Mouse (Mus musculus) limb, embryonic 10.5 days (tissue): ENCODE data around the gene Dnttip1. TPM values are rescaled to one million over a fixed set of nuclear protein-coding genes. Genes with fewer than 3 reads are reported as not detected.

Experiments used
- DNase-seq: peaks from one replicate; pipeline ENCODE4 v3.0.0-alpha.2; 2017; ENCODE audit warnings: low spot score
- H3K27ac ChIP-seq: fragments of 300-500 bp; sonication (generic); 2 replicates; pipeline ENCODE4 v1.5.1; 2016; ENCODE audit warnings: mild to moderate bottlenecking
- H3K27me3 ChIP-seq: fragments of 300-500 bp; sonication (generic); 2 replicates; pipeline ENCODE4 v1.6.1; 2016; ENCODE audit warnings: low read depth, mild to moderate bottlenecking; ENCODE audit not compliant: poor library complexity, severe bottlenecking
- H3K36me3 ChIP-seq: fragments of 300-500 bp; sonication (generic); 2 replicates; pipeline ENCODE4 v1.6.1; 2016; ENCODE audit warnings: mild to moderate bottlenecking, moderate library complexity
- H3K4me1 ChIP-seq: fragments of 300-500 bp; sonication (generic); 2 replicates; pipeline ENCODE4 v1.6.1; 2016
- H3K4me3 ChIP-seq: fragments of 300-500 bp; sonication (generic); 2 replicates; pipeline ENCODE4 v1.5.1; 2016; ENCODE audit warnings: mild to moderate bottlenecking, moderate library complexity
- H3K9me3 ChIP-seq: fragments of 300-500 bp; sonication (generic); replicated peaks from 2 replicates; pipeline ENCODE4 v1.6.1; 2016; ENCODE audit warnings: mild to moderate bottlenecking
- WGBS: fragments of 180-500 bp; shearing (Covaris S2); methylation state at CpG from one replicate; pipeline ENCODE4 v1.1.7; 2016; 5-methylcytosine and 5-hydroxymethylcytosine counted together
- polyA plus RNA-seq: library from polyadenylated mRNA; unstranded; fragments of >200 nt; fragmentation: Nextera tagmentation; extraction: Ambion mirVana; gene quantifications from 2 replicates; pipeline ENCODE4 v1.2.1, GENCODE M21; 2016

The Dnttip1 gene
- polyA plus RNA-seq, 1 experiment from 2014 or later: 93.1 TPM

GRCm38 (mm10) chr2:164734839-164735238, 10.9 kb upstream of the Dnttip1 start:
- no peak for DNase-seq
- H3K4me1 ChIP-seq: peaks cover 9% of the 10 kb centered on the region
- H3K27me3 ChIP-seq: no peaks in the 10 kb centered on the region
- no peaks in the 10 kb centered on the region for H3K36me3 ChIP-seq
- H3K4me3 ChIP-seq: no peak overlapping the region
- no peaks in the 10 kb centered on the region for H3K9me3 ChIP-seq
- no peak overlapping the region for H3K27ac ChIP-seq
- WGBS: 86% methylated on average over 5 of the region's 5 CpGs

GRCm38 (mm10) chr2:164735446-164735845, 10.3 kb upstream of the Dnttip1 start:
- Histone ChIP-seq H3K4me3 (no peak overlapping the region), H3K27ac (no peak overlapping the region), H3K4me1 (peaks cover 14% of the 10 kb centered on the region), H3K36me3 (no peaks in the 10 kb centered on the region), H3K27me3 (no peaks in the 10 kb centered on the region), H3K9me3 (no peaks in the 10 kb centered on the region)
- WGBS: 89% methylated on average over 5 of the region's 5 CpGs
- no peak for DNase-seq

- DNase-seq: no peak
- Histone ChIP-seq H3K4me1 (peaks cover 14% of the 10 kb centered on the region), H3K27me3 (no peaks in the 10 kb centered on the region), H3K36me3 (no peaks in the 10 kb centered on the region), H3K4me3 (no peak overlapping the region), H3K9me3 (no peaks in the 10 kb centered on the region), H3K27ac (no peak overlapping the region)
- WGBS: 80% methylated on average over 3 of the region's 3 CpGs
Measured at GRCm38 (mm10) chr2:164737377-164738090, 8.2 kb upstream of the Dnttip1 start.

DNA sequence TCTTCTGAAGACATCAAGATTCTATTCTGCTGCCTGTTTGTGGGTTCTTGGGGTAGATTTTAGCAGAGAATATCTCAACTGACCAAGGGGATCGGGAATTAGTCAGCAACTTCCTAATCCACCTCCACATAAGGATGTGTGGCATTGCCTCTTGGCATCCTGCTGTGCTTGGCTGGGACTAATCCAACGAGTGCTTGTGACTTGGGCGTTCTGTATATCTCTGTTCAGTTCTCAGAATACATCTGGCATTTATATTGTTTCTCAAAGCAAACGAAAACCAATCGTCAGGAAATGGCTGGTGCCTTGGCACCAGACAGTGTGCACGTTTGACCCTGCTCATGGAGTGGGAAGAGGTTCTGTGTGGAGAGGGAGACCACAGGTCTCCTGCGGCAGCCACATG, 5.9 kb upstream of the Dnttip1 start:
- 66% methylated on average over 7 of the region's 7 CpGs for WGBS
- no peak for DNase-seq
- H3K4me1 ChIP-seq: peaks cover 15% of the 10 kb centered on the region
- H3K36me3 ChIP-seq: no peaks in the 10 kb centered on the region
- no peak overlapping the region for H3K4me3 ChIP-seq
- H3K27me3 ChIP-seq: no peaks in the 10 kb centered on the region
- no peak overlapping the region for H3K27ac ChIP-seq
- H3K9me3 ChIP-seq: no peaks in the 10 kb centered on the region

DNA sequence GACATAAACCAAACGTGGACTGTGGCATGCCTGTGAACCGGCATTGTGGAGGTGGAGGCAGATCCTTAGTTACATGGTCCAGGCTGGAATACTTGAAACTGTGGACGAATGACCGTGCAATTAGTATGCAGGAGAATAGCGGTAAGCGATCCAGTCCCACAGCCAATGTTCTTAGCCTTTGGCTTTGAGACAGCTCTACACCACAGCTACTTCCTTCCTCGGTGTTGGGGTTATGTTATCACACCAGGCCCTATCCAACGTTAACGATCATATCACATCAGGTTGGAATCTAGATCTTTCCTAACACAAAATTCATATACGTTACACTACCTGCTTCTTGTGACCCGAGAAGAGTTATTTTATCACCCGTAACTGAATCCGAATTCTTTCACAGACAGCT, 796 bp upstream of the Dnttip1 start:
- 74% methylated on average over 13 of the region's 13 CpGs for WGBS
- H3K36me3 ChIP-seq: peaks cover 27% of the 10 kb centered on the region
- no peak overlapping the region for H3K27ac ChIP-seq
- peaks cover 22% of the 10 kb centered on the region for H3K4me1 ChIP-seq
- H3K4me3 ChIP-seq: peak overlapping the region; percentile 96
- H3K27me3 ChIP-seq: no peaks in the 10 kb centered on the region
- no peak for DNase-seq
- no peaks in the 10 kb centered on the region for H3K9me3 ChIP-seq

DNA sequence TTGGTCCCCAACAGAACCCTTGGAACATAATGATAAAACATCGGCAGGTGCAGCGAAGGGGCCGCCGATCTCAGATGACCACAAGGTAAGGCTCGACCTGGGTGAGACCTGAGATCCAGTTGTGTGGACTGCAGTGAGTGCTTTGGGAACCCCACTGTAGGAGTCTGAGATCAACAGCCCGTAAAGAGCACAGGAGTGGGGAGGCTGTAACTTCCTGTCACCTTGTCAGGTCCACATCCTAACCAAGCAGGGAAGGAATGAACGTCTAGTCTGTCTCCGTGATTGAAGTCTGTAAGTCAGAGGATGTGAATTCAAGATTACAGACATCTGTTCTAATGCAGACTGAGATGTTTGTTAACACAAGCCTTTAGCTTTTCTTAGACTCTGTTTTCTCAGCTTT, 910 bp downstream of the Dnttip1 start:
- WGBS: 54% methylated on average over 8 of the region's 8 CpGs
- Histone ChIP-seq H3K27me3 (no peaks in the 10 kb centered on the region), H3K4me1 (peaks cover 19% of the 10 kb centered on the region), H3K9me3 (no peaks in the 10 kb centered on the region), H3K27ac (peak overlapping the region; percentile 95; the same call in 1 of the 2 replicates), H3K4me3 (peak overlapping the region; percentile 96), H3K36me3 (peaks cover 44% of the 10 kb centered on the region)
- no peak for DNase-seq

DNA sequence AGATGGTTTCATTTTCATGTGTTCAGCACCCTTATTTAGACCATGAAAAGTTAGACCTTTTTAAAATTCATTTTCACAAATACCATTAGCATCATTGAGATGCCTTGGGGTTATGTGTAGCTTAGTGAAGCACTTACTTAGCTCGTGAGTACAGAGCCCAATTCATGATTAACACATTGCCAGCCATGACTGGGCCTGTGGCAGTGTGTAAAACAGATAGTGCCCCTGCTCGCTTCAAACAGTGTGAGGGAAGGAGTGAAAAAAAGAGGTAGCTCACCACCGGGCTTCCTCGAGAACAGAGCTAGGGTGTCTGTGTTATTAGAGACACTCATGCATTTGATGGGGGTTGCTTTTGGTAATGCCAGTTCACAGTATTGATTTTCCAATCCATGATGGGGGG, 2.4 kb downstream of the Dnttip1 start:
- Histone ChIP-seq H3K27me3 (no peaks in the 10 kb centered on the region), H3K4me3 (no peak overlapping the region), H3K9me3 (no peaks in the 10 kb centered on the region), H3K36me3 (peaks cover 59% of the 10 kb centered on the region), H3K4me1 (peaks cover 19% of the 10 kb centered on the region), H3K27ac (no peak overlapping the region)
- DNase-seq: no peak
- WGBS: 94% methylated on average over 4 of the region's 4 CpGs

GRCm38 (mm10) chr2:164748991-164749390, 3.2 kb downstream of the Dnttip1 start:
- DNase-seq: no peak
- Histone ChIP-seq H3K36me3 (peaks cover 67% of the 10 kb centered on the region), H3K4me3 (no peak overlapping the region), H3K9me3 (no peaks in the 10 kb centered on the region), H3K4me1 (peaks cover 19% of the 10 kb centered on the region), H3K27me3 (no peaks in the 10 kb centered on the region), H3K27ac (no peak overlapping the region)
- 93% methylated on average over 6 of the region's 6 CpGs for WGBS

- no peak overlapping the region for H3K4me3 ChIP-seq
- no peak overlapping the region for H3K27ac ChIP-seq
- no peaks in the 10 kb centered on the region for H3K9me3 ChIP-seq
- H3K27me3 ChIP-seq: no peaks in the 10 kb centered on the region
- WGBS: 94% methylated on average over 2 of the region's 2 CpGs
- no peaks in the 10 kb centered on the region; the same call in 1 of the 2 replicates for H3K4me1 ChIP-seq
- DNase-seq: no peak
- H3K36me3 ChIP-seq: peaks cover 100% of the 10 kb centered on the region
Measured at GRCm38 (mm10) chr2:164752454-164752853, 6.7 kb downstream of the Dnttip1 start.

DNA sequence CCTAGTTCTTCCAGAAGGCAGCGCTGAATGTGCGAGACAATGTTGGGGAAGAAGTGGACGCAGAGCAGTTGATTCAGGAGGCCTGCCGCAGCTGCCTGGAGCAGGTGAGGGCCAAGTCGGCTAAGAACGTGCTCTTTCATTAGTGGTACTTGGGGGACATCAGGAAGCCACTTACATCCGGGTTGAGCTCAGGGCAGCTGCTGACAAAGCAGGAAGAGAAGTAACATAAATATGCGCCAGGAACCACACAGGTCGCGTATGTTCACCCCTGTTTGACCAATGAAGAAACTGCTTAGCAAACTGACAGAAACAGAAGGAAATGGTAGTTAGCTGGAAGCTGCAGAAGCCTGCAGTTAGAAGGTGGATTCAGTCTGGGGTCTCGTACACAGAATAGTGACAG, 8.3 kb downstream of the Dnttip1 start:
- H3K4me1 ChIP-seq: no peaks in the 10 kb centered on the region
- WGBS: 87% methylated on average over 11 of the region's 11 CpGs
- no peak overlapping the region for H3K4me3 ChIP-seq

GRCm38 (mm10) chr2:164754800-164755199, 9.0 kb downstream of the Dnttip1 start:
- Histone ChIP-seq H3K9me3 (no peaks in the 10 kb centered on the region), H3K27me3 (no peaks in the 10 kb centered on the region), H3K36me3 (peaks cover 100% of the 10 kb centered on the region), H3K4me1 (no peaks in the 10 kb centered on the region), H3K4me3 (no peak overlapping the region), H3K27ac (no peak overlapping the region)
- no peak for DNase-seq
- 90% methylated on average over 2 of the region's 2 CpGs for WGBS

More for the DNA sequence above, 8.3 kb downstream of the Dnttip1 start:
- no peaks in the 10 kb centered on the region for H3K27me3 ChIP-seq
- no peak for DNase-seq
- H3K27ac ChIP-seq: no peak overlapping the region
- no peaks in the 10 kb centered on the region for H3K9me3 ChIP-seq
- H3K36me3 ChIP-seq: peaks cover 100% of the 10 kb centered on the region

DNA sequence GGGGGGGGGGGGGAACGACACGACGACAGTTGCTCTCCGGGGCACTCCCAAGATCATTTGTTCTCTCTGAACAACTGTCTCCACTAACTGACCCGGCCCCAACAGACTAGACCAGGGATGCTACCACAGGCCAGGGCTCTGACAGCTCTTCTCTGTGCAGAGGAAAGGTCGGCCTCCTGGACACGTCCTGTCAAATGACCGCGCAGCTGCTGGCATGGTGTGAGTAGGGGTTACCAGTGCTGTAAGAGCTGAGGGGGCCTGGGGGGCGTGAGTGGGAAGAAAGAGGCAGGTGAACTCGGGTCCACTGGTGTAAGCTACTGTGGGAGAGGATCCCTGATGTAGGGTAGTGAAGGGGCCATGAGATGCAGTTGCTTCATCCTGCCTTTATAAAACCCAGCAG, 12.1 kb downstream of the Dnttip1 start:
- Histone ChIP-seq H3K9me3 (no peaks in the 10 kb centered on the region), H3K27me3 (no peaks in the 10 kb centered on the region), H3K4me1 (no peaks in the 10 kb centered on the region), H3K36me3 (peaks cover 100% of the 10 kb centered on the region), H3K4me3 (no peak overlapping the region), H3K27ac (no peak overlapping the region)
- DNase-seq: no peak
- 96% methylated on average over 11 of the region's 11 CpGs for WGBS

DNA sequence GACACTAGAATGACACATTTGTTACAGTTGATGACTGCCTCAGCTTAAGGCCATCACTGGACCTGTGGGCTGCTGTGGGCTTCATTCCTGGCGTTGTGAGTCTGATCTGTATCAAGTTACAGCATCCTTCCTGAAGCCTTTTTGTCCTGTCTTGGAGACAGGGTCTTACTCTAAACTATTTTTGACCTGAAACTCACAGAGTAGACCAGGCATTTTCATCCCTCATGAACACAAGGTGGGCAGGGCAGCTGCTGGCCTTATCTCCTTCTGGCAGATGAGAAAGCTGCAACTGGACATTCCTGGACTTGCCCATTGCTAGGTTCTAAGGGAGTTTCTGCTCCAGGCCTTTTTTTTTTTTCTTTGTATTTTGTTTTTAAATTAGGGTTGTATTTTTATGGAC, 12.9 kb downstream of the Dnttip1 start:
- Histone ChIP-seq H3K36me3 (peaks cover 100% of the 10 kb centered on the region), H3K4me3 (no peak overlapping the region), H3K27ac (no peak overlapping the region), H3K4me1 (no peaks in the 10 kb centered on the region), H3K9me3 (no peaks in the 10 kb centered on the region), H3K27me3 (no peaks in the 10 kb centered on the region)
- no peak for DNase-seq
- WGBS: 71% methylated on average over 1 of the region's 1 CpGs
